Mouse (Mus musculus): ENCODE measurements around the gene Bhlha15. TPM values are rescaled to one million over a fixed set of nuclear protein-coding genes. Genes with fewer than 3 reads are reported as not detected.

The Bhlha15 gene
- total RNA-seq, 2 experiments from 2014 or later, result 1.3 to 1.5 TPM

- no peak for ATAC-seq (replicated peaks; ENCODE audit: poor library complexity)
Observed at GRCm38 (mm10) chr5:144189327-144189726, 759 bp upstream of the Bhlha15 start.

GRCm38 (mm10) chr5:144191026-144191425 lies 940 bp downstream of the Bhlha15 start:
- no peak for ATAC-seq (replicated peaks; ENCODE audit: poor library complexity)

GRCm38 (mm10) chr5:144192673-144193072 lies 2.6 kb downstream of the Bhlha15 start:
- no peak for ATAC-seq (replicated peaks; ENCODE audit: poor library complexity)

GRCm38 (mm10) chr5:144194416-144194815 lies 4.3 kb downstream of the Bhlha15 start:
- ATAC-seq (replicated peaks; ENCODE audit: poor library complexity), result no peak

GRCm38 (mm10) chr5:144195567-144195966 lies 5.5 kb downstream of the Bhlha15 start:
- no peak for ATAC-seq (replicated peaks; ENCODE audit: poor library complexity)

- no peak for ATAC-seq (replicated peaks; ENCODE audit: poor library complexity)
Observed at GRCm38 (mm10) chr5:144200616-144201015, 10.5 kb downstream of the Bhlha15 start.

- no peak for ATAC-seq (replicated peaks; ENCODE audit: poor library complexity)
Observed at GRCm38 (mm10) chr5:144202430-144202829, 12.3 kb downstream of the Bhlha15 start.

GRCm38 (mm10) chr5:144203398-144203959 lies 13.4 kb downstream of the Bhlha15 start:
- ATAC-seq (replicated peaks; ENCODE audit: poor library complexity), result no peak

GRCm38 (mm10) chr5:144204303-144204702 lies 14.2 kb downstream of the Bhlha15 start:
- ATAC-seq (replicated peaks; ENCODE audit: poor library complexity), result no peak

GRCm38 (mm10) chr5:144204911-144205310 lies 14.8 kb downstream of the Bhlha15 start:
- ATAC-seq (replicated peaks; ENCODE audit: poor library complexity), result no peak

- no peak for ATAC-seq (replicated peaks; ENCODE audit: poor library complexity)
Observed at GRCm38 (mm10) chr5:144206069-144206468, 16.0 kb downstream of the Bhlha15 start.

- peak; percentile 74 for ATAC-seq (replicated peaks; ENCODE audit: poor library complexity)
Observed at GRCm38 (mm10) chr5:144207478-144207877, 17.4 kb downstream of the Bhlha15 start.

- ATAC-seq (replicated peaks; ENCODE audit: poor library complexity), result peak; percentile 88
Observed at GRCm38 (mm10) chr5:144214453-144214852, 24.4 kb downstream of the Bhlha15 start.

- ATAC-seq (replicated peaks; ENCODE audit: poor library complexity), result peak; percentile 35; the same call in 1 of the 2 replicates
Observed at GRCm38 (mm10) chr5:144215992-144216391, 25.9 kb downstream of the Bhlha15 start.

- ATAC-seq (replicated peaks; ENCODE audit: poor library complexity), result no peak
Observed at GRCm38 (mm10) chr5:144218061-144218460, 28.0 kb downstream of the Bhlha15 start.

GRCm38 (mm10) chr5:144219306-144219705 lies 29.2 kb downstream of the Bhlha15 start:
- ATAC-seq (replicated peaks; ENCODE audit: poor library complexity), result no peak

- no peak for ATAC-seq (replicated peaks; ENCODE audit: poor library complexity)
Observed at GRCm38 (mm10) chr5:144219936-144220335, 29.9 kb downstream of the Bhlha15 start.

GRCm38 (mm10) chr5:144221305-144221704 lies 31.2 kb downstream of the Bhlha15 start:
- ATAC-seq (replicated peaks; ENCODE audit: poor library complexity), result peak; percentile 32

- ATAC-seq (replicated peaks; ENCODE audit: poor library complexity), result peak; percentile 6
Observed at GRCm38 (mm10) chr5:144222811-144223502, 32.9 kb downstream of the Bhlha15 start.

GRCm38 (mm10) chr5:144223503-144223862 lies 33.4 kb downstream of the Bhlha15 start, which contains the start of gene Tecpr1:
Tecpr1 (minus strand) TSS chr5:144223615.
- peak; percentile 90 for ATAC-seq (replicated peaks; ENCODE audit: poor library complexity)

- ATAC-seq (replicated peaks; ENCODE audit: poor library complexity), result no peak
Observed at GRCm38 (mm10) chr5:144223899-144224816, 34.1 kb downstream of the Bhlha15 start.

Data from megakaryocyte progenitor cell, adult 5-6 weeks (primary cell).